28 mouse cellular contexts compared by ENCODE assay signal in genomic region chr12:16492713-16493112, GRCm38 (mm10).
A peak's percentile ranks its signal among the peaks of the same experiment; 100 is the strongest.
DNase-seq lines count a peak whose midpoint lies in the region; ATAC-seq lines count a peak whose summit lies in the region.
"Had no signal": no experiment of that assay in that cellular context is flagged by ENCODE, and none has a peak within 500 bp of the region (broad histone marks: within the 10 kb centered on the region; RNA-seq: fewer than 3 reads in every experiment).

No protein-coding gene starts in this region.

- H3K4me3 ChIP-seq in hindbrain, embryonic 15.5 days, result no peak overlapping the region
- H3K4me3 ChIP-seq in hindbrain, embryonic 11.5 days (ENCODE audit: low read depth, low read length), result no peak overlapping the region
- no peak overlapping the region for H3K4me3 ChIP-seq in neural tube, embryonic 12.5 days
- H3K4me3 ChIP-seq in neural tube, embryonic 13.5 days, result no peak overlapping the region
- H3K4me3 ChIP-seq: erythroblast, embryonic 14.5 days; gastrocnemius, adult 2 months; heart, adult 2 months; heart, embryonic 12.5 days; limb, embryonic 13.5 days; liver, embryonic 12.5 days; stomach, embryonic 15.5 days had no signal

- H3K36me3 ChIP-seq in hindbrain, embryonic 15.5 days, result no peaks in the 10 kb centered on the region
- no peaks in the 10 kb centered on the region for H3K36me3 ChIP-seq in hindbrain, embryonic 11.5 days (ENCODE audit: control insufficient read depth, insufficient read depth, low read length)
- H3K36me3 ChIP-seq in neural tube, embryonic 12.5 days, result no peaks in the 10 kb centered on the region
- H3K36me3 ChIP-seq in neural tube, embryonic 13.5 days, result no peaks in the 10 kb centered on the region
- H3K36me3 ChIP-seq: heart, embryonic 12.5 days; limb, embryonic 13.5 days; liver, embryonic 12.5 days; stomach, embryonic 15.5 days had no signal

- no peaks in the 10 kb centered on the region for H3K9me3 ChIP-seq in hindbrain, embryonic 15.5 days
- H3K9me3 ChIP-seq in hindbrain, embryonic 11.5 days (ENCODE audit: control insufficient read depth, low read length), result no peaks in the 10 kb centered on the region
- H3K9me3 ChIP-seq in neural tube, embryonic 12.5 days, result no peaks in the 10 kb centered on the region
- H3K9me3 ChIP-seq in neural tube, embryonic 13.5 days, result no peaks in the 10 kb centered on the region
- H3K9me3 ChIP-seq: heart, embryonic 12.5 days; limb, embryonic 13.5 days; liver, embryonic 12.5 days; stomach, embryonic 15.5 days had no signal

- H3K4me1 ChIP-seq in hindbrain, embryonic 15.5 days (replicated peaks), result no peaks in the 10 kb centered on the region
- no peaks in the 10 kb centered on the region for H3K4me1 ChIP-seq in hindbrain, embryonic 11.5 days (replicated peaks; ENCODE audit: control insufficient read depth, insufficient read depth, low read length)
- no peaks in the 10 kb centered on the region for H3K4me1 ChIP-seq in neural tube, embryonic 12.5 days
- H3K4me1 ChIP-seq in neural tube, embryonic 13.5 days (replicated peaks), result no peaks in the 10 kb centered on the region
- H3K4me1 ChIP-seq: heart, embryonic 12.5 days; liver, embryonic 12.5 days; stomach, embryonic 15.5 days had no signal

- no peak for DNase-seq in hindbrain, embryonic 11.5 days (ENCODE audit: low spot score)
- DNase-seq in neural tube, embryonic 10.5 days (ENCODE audit: extremely low spot score, low spot score), result no peak
- DNase-seq in embryo, embryonic 10.5 days (ENCODE audit: low spot score), result peak; percentile 31
- no peak for DNase-seq in left cerebral cortex, postnatal 36 days (ENCODE audit: low spot score in 2 of 2)
- DNase-seq: adrenal gland, adult 8-10 months; B cell, adult 2 months; cerebellum, adult 8-10 months; cerebellum, postnatal 25 days; gastrocnemius, adult 2 months; heart, adult 2 months; kidney, adult 8-10 months; kidney, postnatal 14 days; liver, postnatal 0 days; midbrain, embryonic 14.5 days; right cerebral cortex, postnatal 14 days had no signal

- 78% methylated on average over 6 of the region's 6 CpGs for WGBS in hindbrain, embryonic 15.5 days
- 79% methylated on average over 6 of the region's 6 CpGs for WGBS in hindbrain, embryonic 11.5 days
- 76% methylated on average over 6 of the region's 6 CpGs for WGBS in neural tube, embryonic 12.5 days
- 74% methylated on average over 6 of the region's 6 CpGs for WGBS in neural tube, embryonic 13.5 days

- intact Hi-C loops in left cerebral cortex, postnatal 36 days (cut with DNase I), result no loop called here

- ATAC-seq in hindbrain, embryonic 15.5 days (ENCODE audit: low FRiP score, low read depth), result 0 out of 2 replicates have a peak, but pooled peaks have one; percentile 30
- ATAC-seq in hindbrain, embryonic 11.5 days (ENCODE audit: low FRiP score), result no peak
- 0 out of 2 replicates have a peak, but pooled peaks have one; percentile 37 for ATAC-seq in neural tube, embryonic 12.5 days (ENCODE audit: low FRiP score, low read depth)
- ATAC-seq in neural tube, embryonic 13.5 days (ENCODE audit: low read depth), result 0 out of 2 replicates have a peak, but pooled peaks have one; percentile 47
- no peak for ATAC-seq in erythroblast, adult 5-6 weeks (replicated peaks; ENCODE audit: low FRiP score, poor library complexity, severe bottlenecking)
- ATAC-seq: forebrain, embryonic 16.5 days; intestine, embryonic 16.5 days; liver, embryonic 12.5 days; liver, postnatal 0 days; lung, postnatal 0 days had no signal

- H3K27me3 ChIP-seq in hindbrain, embryonic 15.5 days, result no peaks in the 10 kb centered on the region
- no peaks in the 10 kb centered on the region for H3K27me3 ChIP-seq in hindbrain, embryonic 11.5 days (ENCODE audit: control insufficient read depth, insufficient read depth, low read length)
- no peaks in the 10 kb centered on the region for H3K27me3 ChIP-seq in neural tube, embryonic 12.5 days (replicated peaks)
- no peaks in the 10 kb centered on the region for H3K27me3 ChIP-seq in neural tube, embryonic 13.5 days
- H3K27me3 ChIP-seq: heart, embryonic 12.5 days; limb, embryonic 13.5 days; liver, embryonic 12.5 days; stomach, embryonic 15.5 days had no signal

- H3K4me2 ChIP-seq in hindbrain, embryonic 15.5 days, result no peak overlapping the region
- no peak overlapping the region for H3K4me2 ChIP-seq in hindbrain, embryonic 11.5 days (replicated peaks; ENCODE audit: low read depth, low read length)
- H3K4me2 ChIP-seq in neural tube, embryonic 12.5 days (replicated peaks), result no peak overlapping the region
- H3K4me2 ChIP-seq in neural tube, embryonic 13.5 days, result no peak overlapping the region
- H3K4me2 ChIP-seq: heart, embryonic 12.5 days; limb, embryonic 13.5 days; liver, embryonic 12.5 days; stomach, embryonic 15.5 days had no signal

- H3K9ac ChIP-seq in hindbrain, embryonic 15.5 days, result no peak overlapping the region
- H3K9ac ChIP-seq in hindbrain, embryonic 11.5 days (ENCODE audit: low read depth, low read length), result no peak overlapping the region
- H3K9ac ChIP-seq in neural tube, embryonic 12.5 days, result no peak overlapping the region
- no peak overlapping the region for H3K9ac ChIP-seq in neural tube, embryonic 13.5 days
- H3K9ac ChIP-seq: heart, embryonic 12.5 days; limb, embryonic 13.5 days; liver, embryonic 12.5 days; liver, postnatal 0 days; stomach, embryonic 15.5 days had no signal

- H3K27ac ChIP-seq in hindbrain, embryonic 15.5 days (replicated peaks), result no peak overlapping the region
- H3K27ac ChIP-seq in hindbrain, embryonic 11.5 days (ENCODE audit: low read depth, low read length), result no peak overlapping the region
- no peak overlapping the region for H3K27ac ChIP-seq in neural tube, embryonic 12.5 days
- H3K27ac ChIP-seq in neural tube, embryonic 13.5 days (replicated peaks), result no peak overlapping the region
- H3K27ac ChIP-seq: gastrocnemius, adult 2 months; heart, adult 2 months; limb, embryonic 13.5 days; liver, embryonic 12.5 days; macrophage; stomach, embryonic 15.5 days had no signal

Comparison
In these comparisons a context has a peak if more than half of its experiments do, and no peak if none do; other contexts are left out.
1. ATAC-seq: peak in hindbrain, embryonic 15.5 days (single experiment), neural tube, embryonic 12.5 days (single experiment) and neural tube, embryonic 13.5 days (single experiment); none in hindbrain, embryonic 11.5 days (single experiment) and erythroblast, adult 5-6 weeks (single experiment).